10 mouse cellular contexts compared by ENCODE assay signal in genomic region chr7:73032316-73032980, GRCm38 (mm10).
A peak's percentile ranks its signal among the peaks of the same experiment; 100 is the strongest.
DNase-seq lines count a peak whose midpoint lies in the region; ATAC-seq lines count a peak whose summit lies in the region.
"Had no signal": no experiment of that assay in that cellular context is flagged by ENCODE, and none has a peak within 500 bp of the region (broad histone marks: within the 10 kb centered on the region; RNA-seq: fewer than 3 reads in every experiment).

No protein-coding gene starts in this region.

- no peaks in the 10 kb centered on the region for H3K36me3 ChIP-seq in limb, embryonic 12.5 days
- no peaks in the 10 kb centered on the region for H3K36me3 ChIP-seq in limb, embryonic 10.5 days
- no peaks in the 10 kb centered on the region for H3K36me3 ChIP-seq in embryonic facial prominence, embryonic 14.5 days (ENCODE audit: control insufficient read depth, insufficient read depth, low read length)
- H3K36me3 ChIP-seq: heart, embryonic 12.5 days had no signal

- WGBS in limb, embryonic 12.5 days: 76% methylated on average over 23 of the region's 23 CpGs
- WGBS in limb, embryonic 10.5 days: 81% methylated on average over 23 of the region's 23 CpGs
- WGBS in embryonic facial prominence, embryonic 14.5 days: 53% methylated on average over 23 of the region's 23 CpGs

- 0 out of 2 replicates have a peak overlapping the region, but pooled peaks have one; percentile 5 for H3K4me2 ChIP-seq in limb, embryonic 12.5 days
- peak overlapping the region; percentile 33 for H3K4me2 ChIP-seq in embryonic facial prominence, embryonic 14.5 days (ENCODE audit: low read depth, low read length)
- H3K4me2 ChIP-seq: heart, embryonic 12.5 days had no signal

- DNase-seq in limb, embryonic 10.5 days (ENCODE audit: low spot score): no peak
- DNase-seq in embryonic facial prominence, embryonic 14.5 days (ENCODE audit: low spot score): peak; percentile 51
- DNase-seq in layer of hippocampus, adult 9-11 months: peak; percentile 79
- peak; percentile 12 for DNase-seq in right cerebral cortex, postnatal 4 days
- no peak for DNase-seq in yolk sac, embryonic 10.5 days (ENCODE audit: low spot score)
- DNase-seq in gastrocnemius, postnatal 4 days (ENCODE audit: low spot score in 2 of 2): no peak
- no peak for DNase-seq in cerebellum, adult 8-10 months

- no peak overlapping the region for H3K27ac ChIP-seq in limb, embryonic 12.5 days
- H3K27ac ChIP-seq in limb, embryonic 10.5 days: no peak overlapping the region
- no peak overlapping the region for H3K27ac ChIP-seq in embryonic facial prominence, embryonic 14.5 days (replicated peaks; ENCODE audit: low read depth, low read length)

- H3K9me3 ChIP-seq in limb, embryonic 12.5 days: no peaks in the 10 kb centered on the region
- H3K9me3 ChIP-seq in limb, embryonic 10.5 days (replicated peaks): no peaks in the 10 kb centered on the region
- H3K9me3 ChIP-seq in embryonic facial prominence, embryonic 14.5 days (ENCODE audit: control insufficient read depth, low read length): no peaks in the 10 kb centered on the region
- H3K9me3 ChIP-seq: heart, embryonic 12.5 days had no signal

- ATAC-seq in limb, embryonic 12.5 days (ENCODE audit: insufficient number of reproducible peaks, insufficient read depth, low FRiP score, low TSS enrichment, low read depth): no peak
- peak; percentile 44 for ATAC-seq in embryonic facial prominence, embryonic 14.5 days (ENCODE audit: low read depth)

- H3K27me3 ChIP-seq in limb, embryonic 12.5 days: no peaks in the 10 kb centered on the region
- no peaks in the 10 kb centered on the region for H3K27me3 ChIP-seq in limb, embryonic 10.5 days (ENCODE audit: low read depth, poor library complexity, severe bottlenecking)
- no peaks in the 10 kb centered on the region for H3K27me3 ChIP-seq in embryonic facial prominence, embryonic 14.5 days (replicated peaks; ENCODE audit: control insufficient read depth, insufficient read depth, low read length)
- H3K27me3 ChIP-seq: heart, embryonic 12.5 days; megakaryocyte, embryonic 14.5 days had no signal

- peaks cover 26% of the 10 kb centered on the region for H3K4me1 ChIP-seq in limb, embryonic 12.5 days (replicated peaks)
- peaks cover 26% of the 10 kb centered on the region for H3K4me1 ChIP-seq in limb, embryonic 10.5 days
- peaks cover 20% of the 10 kb centered on the region for H3K4me1 ChIP-seq in embryonic facial prominence, embryonic 14.5 days (ENCODE audit: control insufficient read depth, insufficient read depth, low read length)
- H3K4me1 ChIP-seq: megakaryocyte, embryonic 14.5 days had no signal

- H3K9ac ChIP-seq in limb, embryonic 12.5 days (replicated peaks): no peak overlapping the region
- no peak overlapping the region for H3K9ac ChIP-seq in embryonic facial prominence, embryonic 14.5 days (ENCODE audit: low read depth, low read length)
- H3K9ac ChIP-seq: heart, embryonic 12.5 days had no signal

- no peak overlapping the region for H3K4me3 ChIP-seq in limb, embryonic 12.5 days (replicated peaks)
- no peak overlapping the region for H3K4me3 ChIP-seq in limb, embryonic 10.5 days
- H3K4me3 ChIP-seq in embryonic facial prominence, embryonic 14.5 days (ENCODE audit: low read depth, low read length): no peak overlapping the region
- H3K4me3 ChIP-seq: heart, embryonic 12.5 days; megakaryocyte, embryonic 14.5 days had no signal

Comparison
In these comparisons a context has a peak if more than half of its experiments do, and no peak if none do; other contexts are left out.
1. DNase-seq: peak in embryonic facial prominence, embryonic 14.5 days (single experiment), layer of hippocampus, adult 9-11 months (single experiment) and right cerebral cortex, postnatal 4 days (single experiment); none in limb, embryonic 10.5 days (single experiment), yolk sac, embryonic 10.5 days (single experiment), gastrocnemius, postnatal 4 days (0 of 2) and cerebellum, adult 8-10 months (single experiment).